Mouse (Mus musculus) lung, embryonic 14.5 days (tissue): ENCODE results near the gene Olfr1370. TPM values are rescaled to one million over a fixed set of nuclear protein-coding genes. Genes with fewer than 3 reads are reported as not detected.
A peak's percentile ranks its signal among the peaks of the same experiment; 100 is the strongest.
"Not testable (repeated sequence)": the region's sequence is repeated elsewhere in the genome, so short reads cannot be mapped to it uniquely, and the experiment has no call there.

ENCODE experiments used
- ATAC-seq: fragments of 200-750 bp; cut with Nextera tagmentation; 2 replicates; pipeline ENCODE4 v1.8.0; 2017; ENCODE audit warnings: mild to moderate bottlenecking, moderate TSS enrichment, moderate library complexity; ENCODE audit not compliant: insufficient read depth
- DNase-seq: peaks from one replicate; pipeline ENCODE4 v3.0.0-alpha.2; 2015
- H3K27ac ChIP-seq: fragments of 300-500 bp; sonication (generic); 2 replicates; pipeline ENCODE4 v1.5.1; 2014; ENCODE audit warnings: low read depth, mild to moderate bottlenecking, moderate library complexity
- H3K27me3 ChIP-seq: fragments of 300-500 bp; sonication (generic); 2 replicates; pipeline ENCODE4 v1.6.1; 2014; ENCODE audit warnings: low read length, control low read depth; ENCODE audit not compliant: insufficient read depth
- H3K36me3 ChIP-seq: fragments of 300-500 bp; sonication (generic); 2 replicates; pipeline ENCODE4 v1.6.1; 2014; ENCODE audit warnings: control low read depth; ENCODE audit not compliant: insufficient read depth
- H3K4me1 ChIP-seq: fragments of 300-500 bp; sonication (generic); 2 replicates; pipeline ENCODE4 v1.6.1; 2014; ENCODE audit warnings: antibody characterized with exemption, control low read depth; ENCODE audit not compliant: insufficient read depth
- H3K4me2 ChIP-seq: fragments of 300-500 bp; sonication (generic); 2 replicates; pipeline ENCODE4 v1.6.1; 2014; ENCODE audit warnings: mild to moderate bottlenecking
- H3K4me3 ChIP-seq: fragments of 300-500 bp; sonication (generic); 2 replicates; pipeline ENCODE4 v1.5.1; 2014; ENCODE audit warnings: low read depth, low read length
- H3K9ac ChIP-seq: fragments of 300-500 bp; sonication (generic); 2 replicates; pipeline ENCODE4 v1.6.1; 2014
- H3K9me3 ChIP-seq: fragments of 300-500 bp; sonication (generic); 2 replicates; pipeline ENCODE4 v1.6.1; 2016; ENCODE audit warnings: low read depth, low read length, control low read depth
- CTCF ChIP-seq: IDR thresholded peaks from 2 replicates; pipeline ENCODE4 v1.5.1; 2016; ENCODE audit warnings: antibody characterized with exemption, low read depth
- WGBS: fragments of 180-500 bp; shearing (Covaris S2); extraction: QIAGEN DNeasy Blood & Tissue Kit; methylation state at CpG from one replicate; pipeline ENCODE4 v1.1.7; 2014; 5-methylcytosine and 5-hydroxymethylcytosine counted together
- polyA plus RNA-seq: library from polyadenylated mRNA; unstranded; fragments of >200 nt; fragmentation: Nextera tagmentation; extraction: Ambion mirVana; gene quantifications from 2 replicates; pipeline ENCODE4 v1.2.1, GENCODE M21; 2014

Gene Olfr1370
- polyA plus RNA-seq = not detected in 2 replicates

- ATAC-seq (no peak), DNase-seq (no peak)
- Histone ChIP-seq H3K9me3 (no peaks in the 10 kb centered on the region), H3K9ac (no peak within 1 kb of the TSS), H3K27me3 (no peaks in the 10 kb centered on the region), H3K4me3 (no peak within 1 kb of the TSS), H3K4me1 (no peaks in the 10 kb centered on the region), H3K27ac (no peak within 1 kb of the TSS), H3K4me2 (no peak within 1 kb of the TSS), H3K36me3 (no peaks in the 10 kb centered on the region)
- no peak for TF ChIP-seq CTCF
- 71% methylated on average over 3 of the region's 3 CpGs for WGBS
Observed at GRCm38 (mm10) chr13:21074847-21075246, at the start of gene Olfr1370. Gene Olfr1370 (minus strand): TSS chr13:21074947.

GRCm38 (mm10) chr13:21114121-21114520, 39.4 kb upstream of the Olfr1370 start:
- no peak for DNase-seq
- WGBS = 70% methylated on average over 4 of the region's 4 CpGs
- no peak for ATAC-seq
- no peak overlapping the region for H3K4me3 ChIP-seq
- no peak for TF ChIP-seq CTCF
- H3K4me1 ChIP-seq = no peaks in the 10 kb centered on the region
- H3K36me3 ChIP-seq = no peaks in the 10 kb centered on the region
- H3K4me2 ChIP-seq = no peak overlapping the region
- H3K9ac ChIP-seq = no peak overlapping the region
- no peaks in the 10 kb centered on the region for H3K9me3 ChIP-seq
- no peak overlapping the region for H3K27ac ChIP-seq
- H3K27me3 ChIP-seq = no peaks in the 10 kb centered on the region

- H3K36me3 ChIP-seq, DNase-seq, H3K9me3 ChIP-seq, ATAC-seq, H3K4me3 ChIP-seq, H3K9ac ChIP-seq, H3K27me3 ChIP-seq, H3K27ac ChIP-seq, H3K4me1 ChIP-seq, H3K4me2 ChIP-seq: not testable (repeated sequence)
- WGBS = 69% methylated on average over 3 of the region's 3 CpGs
Observed at GRCm38 (mm10) chr13:21111183-21111582, 36.4 kb upstream of the Olfr1370 start, which contains the start of gene Olfr1369-ps1. Gene Olfr1369-ps1 (plus strand): TSS chr13:21111483.

GRCm38 (mm10) chr13:21110441-21110840, 35.7 kb upstream of the Olfr1370 start:
- 89% methylated on average over 6 of the region's 6 CpGs for WGBS
- no peaks in the 10 kb centered on the region for H3K36me3 ChIP-seq
- TF ChIP-seq CTCF = no peak

GRCm38 (mm10) chr13:21109759-21110158, 35.0 kb upstream of the Olfr1370 start:
- DNase-seq = no peak
- Histone ChIP-seq H3K27ac (no peak overlapping the region), H3K9me3 (no peaks in the 10 kb centered on the region), H3K4me2 (no peak overlapping the region), H3K4me1 (no peaks in the 10 kb centered on the region), H3K9ac (no peak overlapping the region), H3K4me3 (no peak overlapping the region), H3K36me3 (no peaks in the 10 kb centered on the region), H3K27me3 (no peaks in the 10 kb centered on the region)
- 93% methylated on average over 3 of the region's 3 CpGs for WGBS
- ATAC-seq = no peak
- no peak for TF ChIP-seq CTCF

More at GRCm38 (mm10) chr13:21110441-21110840, 35.7 kb upstream of the Olfr1370 start:
- Histone ChIP-seq H3K9me3 (no peaks in the 10 kb centered on the region), H3K4me3 (no peak overlapping the region), H3K27me3 (no peaks in the 10 kb centered on the region), H3K9ac (no peak overlapping the region), H3K4me2 (no peak overlapping the region), H3K4me1 (no peaks in the 10 kb centered on the region), H3K27ac (no peak overlapping the region)
- ATAC-seq (no peak), DNase-seq (no peak)

GRCm38 (mm10) chr13:21082686-21083085, 7.9 kb upstream of the Olfr1370 start:
- H3K4me1 ChIP-seq = no peaks in the 10 kb centered on the region
- no peaks in the 10 kb centered on the region for H3K36me3 ChIP-seq
- no peak overlapping the region for H3K4me3 ChIP-seq
- H3K9ac ChIP-seq = no peak overlapping the region
- no peak overlapping the region for H3K27ac ChIP-seq
- no peak for TF ChIP-seq CTCF
- ATAC-seq (no peak), DNase-seq (no peak)
- no peak overlapping the region for H3K4me2 ChIP-seq
- no peaks in the 10 kb centered on the region for H3K27me3 ChIP-seq
- H3K9me3 ChIP-seq = no peaks in the 10 kb centered on the region
- 76% methylated on average over 2 of the region's 2 CpGs for WGBS

GRCm38 (mm10) chr13:21066021-21066420, 8.7 kb downstream of the Olfr1370 start:
- no peak overlapping the region for H3K27ac ChIP-seq
- ATAC-seq = no peak
- H3K9me3 ChIP-seq = no peaks in the 10 kb centered on the region
- no peak overlapping the region for H3K9ac ChIP-seq
- no peak for DNase-seq
- 89% methylated on average over 2 of the region's 2 CpGs for WGBS
- H3K36me3 ChIP-seq = no peaks in the 10 kb centered on the region
- H3K4me3 ChIP-seq = no peak overlapping the region
- H3K4me1 ChIP-seq = no peaks in the 10 kb centered on the region
- no peak overlapping the region for H3K4me2 ChIP-seq
- H3K27me3 ChIP-seq = no peaks in the 10 kb centered on the region
- TF ChIP-seq CTCF = no peak

- Histone ChIP-seq H3K4me1 (no peaks in the 10 kb centered on the region), H3K4me2 (no peak overlapping the region), H3K9me3 (no peaks in the 10 kb centered on the region), H3K4me3 (no peak overlapping the region), H3K27ac (no peak overlapping the region), H3K36me3 (no peaks in the 10 kb centered on the region), H3K27me3 (no peaks in the 10 kb centered on the region), H3K9ac (no peak overlapping the region)
- TF ChIP-seq CTCF = peak; percentile 50
- DNase-seq (peak; percentile 53), ATAC-seq (no peak)
- WGBS = 53% methylated on average over 1 of the region's 1 CpGs
Observed at GRCm38 (mm10) chr13:21050118-21050517, 24.6 kb downstream of the Olfr1370 start.
